Mouse (Mus musculus): ENCODE measurements around the gene Chmp5.

DNA sequence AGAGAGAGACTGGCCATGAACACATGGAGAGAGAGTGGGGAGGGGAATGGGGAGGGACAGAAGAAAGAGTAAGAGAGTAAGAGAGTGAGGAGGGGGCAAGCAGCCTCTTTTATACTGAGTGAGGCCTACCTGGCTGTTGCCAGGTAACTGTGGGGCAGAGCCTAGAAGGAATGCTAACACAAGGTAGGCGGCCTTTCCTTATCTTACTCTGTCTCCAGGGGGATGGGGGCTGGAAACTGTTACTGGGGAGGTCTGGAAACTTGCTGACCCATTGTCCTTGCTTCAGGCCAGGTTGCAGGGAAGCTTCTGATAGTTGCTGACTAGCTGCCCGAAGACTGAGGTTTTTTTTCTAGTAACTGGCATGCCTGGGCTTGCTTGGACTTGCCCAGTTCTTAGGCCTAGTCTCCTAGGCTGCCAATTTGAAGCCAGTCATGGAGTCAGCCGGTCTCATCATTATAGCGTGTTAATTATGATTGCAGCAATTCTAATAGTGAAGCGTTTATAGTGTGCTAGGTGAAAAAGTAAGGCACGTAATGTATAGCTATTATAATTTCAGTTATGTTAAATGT is 49.6 kb upstream of the Chmp5 start:
- TF ChIP-seq CTCF (IDR thresholded peaks at IDR 0.05; ENCODE audit: low read depth) = no peak
- no peak for TF ChIP-seq EP300 (IDR thresholded peaks at IDR 0.05; ENCODE audit: low read depth)

All from liver, postnatal 0 days (tissue).